Mouse (Mus musculus) heart, adult 18-20 months (tissue): ENCODE measurements around the gene Ciapin1. TPM values are rescaled to one million over a fixed set of nuclear protein-coding genes. Genes with fewer than 3 reads are reported as not detected.
A peak's percentile ranks its signal among the peaks of the same experiment; 100 is the strongest.

Experiments used
- DNase-seq, 2 experiments: peaks; one replicate each; pipeline ENCODE4 v3.0.0; 2021 to 2022; ENCODE audit warnings: mixed read lengths in 1 of 2
- long read RNA-seq, 2 experiments: library from polyadenylated mRNA; stranded (forward); transcript quantifications; one replicate each; pipeline ENCODE4 v2.0.0; 2021
- total RNA-seq, 2 experiments: library from RNA; stranded (reverse); gene quantifications; 2 replicates each; pipeline ENCODE4 v1.2.3; 2021

Ciapin1 gene
- total RNA-seq, result 10 to 100 TPM; 66.6 to 74.8 TPM
- long read RNA-seq, experiment 1, full-length matches to known transcripts, result 157 of 206 reads
- long read RNA-seq, experiment 1, partial matches to known transcripts, result 30 of 206 reads
- long read RNA-seq, experiment 1, other reads (novel, unspliced or antisense), result 19 of 206 reads
- long read RNA-seq, experiment 2, full-length matches to known transcripts, result 57 of 85 reads
- long read RNA-seq, experiment 2, partial matches to known transcripts, result 17 of 85 reads
- long read RNA-seq, experiment 2, other reads (novel, unspliced or antisense), result 11 of 85 reads

- peak; percentile 96 for DNase-seq
Observed at GRCm38 (mm10) chr8:94837662-94838574, at the start of gene Ciapin1, which contains the start of gene Coq9. Gene Ciapin1, minus strand, starts transcription at chr8:94838358. Gene Coq9, plus strand, starts transcription at chr8:94838321.

GRCm38 (mm10) chr8:94880742-94881141 lies 42.6 kb upstream of the Ciapin1 start:
- no peak for DNase-seq

GRCm38 (mm10) chr8:94876820-94877219 lies 38.7 kb upstream of the Ciapin1 start:
- DNase-seq, result no peak

- DNase-seq, result peak; percentile 92 to 94
Observed at GRCm38 (mm10) chr8:94876197-94876730, 38.1 kb upstream of the Ciapin1 start, which contains the start of gene Dok4. Gene Dok4, minus strand, starts transcription at chr8:94876330.

GRCm38 (mm10) chr8:94875871-94876150 lies 37.7 kb upstream of the Ciapin1 start:
- DNase-seq, result no peak

- DNase-seq, result peak; percentile 42 to 54
Observed at GRCm38 (mm10) chr8:94875096-94875870, 37.1 kb upstream of the Ciapin1 start.

- DNase-seq, result peak; percentile 78 to 87
Observed at GRCm38 (mm10) chr8:94874358-94874757, 36.2 kb upstream of the Ciapin1 start.

GRCm38 (mm10) chr8:94872576-94872975 lies 34.4 kb upstream of the Ciapin1 start:
- DNase-seq, result no peak

GRCm38 (mm10) chr8:94872156-94872555 lies 34.0 kb upstream of the Ciapin1 start:
- no peak for DNase-seq

- DNase-seq, result peak; percentile 75 to 87
Observed at GRCm38 (mm10) chr8:94871108-94871894, 33.1 kb upstream of the Ciapin1 start.

- peak in 1 of 2 experiments; percentile 29 for DNase-seq
Observed at GRCm38 (mm10) chr8:94870474-94871107, 32.4 kb upstream of the Ciapin1 start.

- no peak for DNase-seq
Observed at GRCm38 (mm10) chr8:94870003-94870402, 31.8 kb upstream of the Ciapin1 start.

- DNase-seq, result peak in 1 of 2 experiments; percentile 28
Observed at GRCm38 (mm10) chr8:94869146-94869545, 31.0 kb upstream of the Ciapin1 start.

- DNase-seq, result no peak
Observed at GRCm38 (mm10) chr8:94866921-94867320, 28.8 kb upstream of the Ciapin1 start.

- DNase-seq, result no peak
Observed at GRCm38 (mm10) chr8:94865292-94865691, 27.1 kb upstream of the Ciapin1 start.

- no peak for DNase-seq
Observed at GRCm38 (mm10) chr8:94863897-94864673, 25.9 kb upstream of the Ciapin1 start.

GRCm38 (mm10) chr8:94862487-94863220 lies 24.5 kb upstream of the Ciapin1 start:
- no peak for DNase-seq

- peak; percentile 65 to 80 for DNase-seq
Observed at GRCm38 (mm10) chr8:94861352-94861910, 23.3 kb upstream of the Ciapin1 start.
